Mouse (Mus musculus) lung, embryonic 14.5 days (tissue): ENCODE results near the gene Tmem174. TPM values are rescaled to one million over a fixed set of nuclear protein-coding genes. Genes with fewer than 3 reads are reported as not detected.

Source experiments
- ATAC-seq: fragments of 200-750 bp; cut with Nextera tagmentation; 2 replicates; pipeline ENCODE4 v1.8.0; 2017; ENCODE audit warnings: mild to moderate bottlenecking, moderate TSS enrichment, moderate library complexity; ENCODE audit not compliant: insufficient read depth
- DNase-seq: peaks from one replicate; pipeline ENCODE4 v3.0.0-alpha.2; 2015
- H3K27ac ChIP-seq: fragments of 300-500 bp; sonication (generic); 2 replicates; pipeline ENCODE4 v1.5.1; 2014; ENCODE audit warnings: low read depth, mild to moderate bottlenecking, moderate library complexity
- H3K27me3 ChIP-seq: fragments of 300-500 bp; sonication (generic); 2 replicates; pipeline ENCODE4 v1.6.1; 2014; ENCODE audit warnings: low read length, control low read depth; ENCODE audit not compliant: insufficient read depth
- H3K36me3 ChIP-seq: fragments of 300-500 bp; sonication (generic); 2 replicates; pipeline ENCODE4 v1.6.1; 2014; ENCODE audit warnings: control low read depth; ENCODE audit not compliant: insufficient read depth
- H3K4me1 ChIP-seq: fragments of 300-500 bp; sonication (generic); 2 replicates; pipeline ENCODE4 v1.6.1; 2014; ENCODE audit warnings: antibody characterized with exemption, control low read depth; ENCODE audit not compliant: insufficient read depth
- H3K4me2 ChIP-seq: fragments of 300-500 bp; sonication (generic); 2 replicates; pipeline ENCODE4 v1.6.1; 2014; ENCODE audit warnings: mild to moderate bottlenecking
- H3K4me3 ChIP-seq: fragments of 300-500 bp; sonication (generic); 2 replicates; pipeline ENCODE4 v1.5.1; 2014; ENCODE audit warnings: low read depth, low read length
- H3K9ac ChIP-seq: fragments of 300-500 bp; sonication (generic); 2 replicates; pipeline ENCODE4 v1.6.1; 2014
- H3K9me3 ChIP-seq: fragments of 300-500 bp; sonication (generic); 2 replicates; pipeline ENCODE4 v1.6.1; 2016; ENCODE audit warnings: low read depth, low read length, control low read depth
- CTCF ChIP-seq: IDR thresholded peaks from 2 replicates; pipeline ENCODE4 v1.5.1; 2016; ENCODE audit warnings: antibody characterized with exemption, low read depth
- WGBS: fragments of 180-500 bp; shearing (Covaris S2); extraction: QIAGEN DNeasy Blood & Tissue Kit; methylation state at CpG from one replicate; pipeline ENCODE4 v1.1.7; 2014; 5-methylcytosine and 5-hydroxymethylcytosine counted together
- polyA plus RNA-seq: library from polyadenylated mRNA; unstranded; fragments of >200 nt; fragmentation: Nextera tagmentation; extraction: Ambion mirVana; gene quantifications from 2 replicates; pipeline ENCODE4 v1.2.1, GENCODE M21; 2014

The Tmem174 gene
- polyA plus RNA-seq, 1 experiment from 2014 or later = 0.08 TPM

DNA sequence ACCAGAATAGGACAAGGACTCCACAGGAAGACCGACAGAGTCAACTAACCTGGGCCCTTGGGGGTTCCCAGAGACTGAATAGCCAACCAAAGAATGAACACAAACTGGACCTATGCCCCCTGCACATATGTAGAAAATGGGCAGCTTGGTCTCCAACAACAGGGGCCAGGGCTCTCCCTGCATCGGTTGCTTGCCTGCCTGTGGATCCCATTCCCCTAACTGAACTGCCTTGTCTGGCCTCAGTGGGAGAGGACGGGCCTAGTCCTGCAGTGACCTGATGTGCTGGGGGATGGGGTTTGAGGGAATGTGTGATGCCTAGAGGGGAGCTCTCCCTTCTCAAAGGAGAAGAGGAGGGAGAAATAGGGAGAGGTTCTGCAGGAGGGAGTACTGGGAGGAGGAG is 32.1 kb upstream of the Tmem174 start:
- Histone ChIP-seq H3K4me2 (no peak overlapping the region), H3K9ac (no peak overlapping the region), H3K36me3 (no peaks in the 10 kb centered on the region), H3K27me3 (no peaks in the 10 kb centered on the region), H3K27ac (no peak overlapping the region), H3K4me3 (no peak overlapping the region), H3K4me1 (no peaks in the 10 kb centered on the region), H3K9me3 (no peaks in the 10 kb centered on the region)
- 74% methylated on average over 3 of the region's 3 CpGs for WGBS
- no peak for TF ChIP-seq CTCF
- ATAC-seq (no peak), DNase-seq (no peak)

DNA sequence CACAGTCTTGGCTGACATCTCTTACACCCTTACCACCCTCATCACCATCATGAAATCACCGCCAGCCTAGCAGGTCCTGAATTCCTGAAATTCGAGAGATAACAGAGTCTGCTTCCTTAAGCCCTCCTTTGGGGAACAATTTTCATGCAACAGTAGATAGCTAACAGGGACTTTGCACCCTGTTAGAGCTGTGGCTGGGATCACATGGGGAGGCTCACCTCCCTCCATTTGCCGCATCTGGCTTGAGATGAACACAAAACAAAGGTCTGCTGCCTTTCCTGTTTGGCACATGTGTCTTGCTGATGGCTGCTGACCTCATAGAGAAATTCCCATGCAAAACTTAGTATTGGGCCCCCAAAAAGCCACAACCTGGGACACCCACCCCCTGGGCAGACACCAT is 30.1 kb upstream of the Tmem174 start:
- H3K9ac ChIP-seq = no peak overlapping the region
- no peaks in the 10 kb centered on the region for H3K4me1 ChIP-seq
- H3K4me3 ChIP-seq = no peak overlapping the region
- no peak for TF ChIP-seq CTCF
- ATAC-seq (no peak), DNase-seq (no peak)
- H3K9me3 ChIP-seq = no peaks in the 10 kb centered on the region
- H3K4me2 ChIP-seq = no peak overlapping the region
- WGBS = 66% methylated on average over 3 of the region's 3 CpGs
- no peaks in the 10 kb centered on the region for H3K36me3 ChIP-seq
- H3K27ac ChIP-seq = no peak overlapping the region
- no peaks in the 10 kb centered on the region for H3K27me3 ChIP-seq

DNA sequence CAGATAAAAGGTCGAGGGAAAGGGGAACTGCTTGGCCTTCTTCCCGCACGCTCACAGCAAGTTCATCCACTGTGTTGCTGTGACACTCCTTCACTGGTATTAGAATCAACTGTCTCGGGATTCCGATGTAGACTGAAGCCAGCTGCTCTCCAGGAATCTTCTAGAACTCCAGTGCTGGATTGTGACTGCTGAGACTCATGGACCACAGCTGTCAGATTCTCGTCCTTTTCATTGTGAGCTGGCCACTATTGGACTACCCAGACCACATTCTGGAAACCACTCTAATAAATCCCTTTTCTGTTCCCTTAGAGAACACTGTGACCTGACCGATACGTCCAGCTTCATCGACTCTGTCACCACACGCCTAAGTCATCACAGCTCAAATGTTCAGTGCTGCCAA is 28.0 kb upstream of the Tmem174 start:
- H3K27ac ChIP-seq = no peak overlapping the region
- peak; percentile 68 for DNase-seq
- ATAC-seq = peak; percentile 52; the same call in 1 of the 2 replicates
- TF ChIP-seq CTCF = no peak
- H3K9ac ChIP-seq = no peak overlapping the region
- H3K4me3 ChIP-seq = no peak overlapping the region
- H3K27me3 ChIP-seq = no peaks in the 10 kb centered on the region
- no peaks in the 10 kb centered on the region for H3K36me3 ChIP-seq
- no peak overlapping the region for H3K4me2 ChIP-seq
- H3K9me3 ChIP-seq = no peaks in the 10 kb centered on the region
- no peaks in the 10 kb centered on the region for H3K4me1 ChIP-seq
- 51% methylated on average over 10 of the region's 10 CpGs for WGBS

DNA sequence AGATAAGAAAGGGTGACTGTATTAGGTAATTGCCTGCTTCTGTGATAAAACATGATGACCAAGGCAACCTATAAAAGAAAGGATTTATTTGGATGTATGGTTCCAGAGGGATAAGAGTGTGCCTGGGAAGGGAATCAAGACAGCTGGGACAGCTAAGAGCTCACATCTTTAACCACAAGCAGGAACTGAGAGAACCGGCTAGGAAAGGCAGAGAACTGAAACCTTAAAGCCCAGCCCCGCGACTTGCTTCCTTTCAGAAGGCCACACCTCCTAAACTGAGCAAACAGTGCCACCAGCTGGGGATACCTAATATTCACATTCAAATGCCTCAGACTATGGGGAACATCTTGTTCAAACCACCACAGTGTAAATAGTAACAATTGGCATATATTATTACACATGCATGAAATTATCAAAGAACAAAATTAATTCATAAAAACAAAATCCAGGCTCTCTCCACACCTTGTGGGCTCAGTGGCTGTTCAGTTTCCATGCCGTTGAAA is 25.0 kb upstream of the Tmem174 start:
- no peaks in the 10 kb centered on the region for H3K27me3 ChIP-seq
- no peak overlapping the region for H3K4me3 ChIP-seq
- no peak overlapping the region for H3K4me2 ChIP-seq
- TF ChIP-seq CTCF = 0 out of 2 replicates have a peak, but pooled peaks have one; percentile 10
- no peaks in the 10 kb centered on the region for H3K36me3 ChIP-seq
- no peaks in the 10 kb centered on the region for H3K9me3 ChIP-seq
- H3K27ac ChIP-seq = no peak overlapping the region
- no peaks in the 10 kb centered on the region for H3K4me1 ChIP-seq
- ATAC-seq (no peak), DNase-seq (no peak)
- no peak overlapping the region for H3K9ac ChIP-seq
- WGBS = 89% methylated on average over 4 of the region's 4 CpGs

DNA sequence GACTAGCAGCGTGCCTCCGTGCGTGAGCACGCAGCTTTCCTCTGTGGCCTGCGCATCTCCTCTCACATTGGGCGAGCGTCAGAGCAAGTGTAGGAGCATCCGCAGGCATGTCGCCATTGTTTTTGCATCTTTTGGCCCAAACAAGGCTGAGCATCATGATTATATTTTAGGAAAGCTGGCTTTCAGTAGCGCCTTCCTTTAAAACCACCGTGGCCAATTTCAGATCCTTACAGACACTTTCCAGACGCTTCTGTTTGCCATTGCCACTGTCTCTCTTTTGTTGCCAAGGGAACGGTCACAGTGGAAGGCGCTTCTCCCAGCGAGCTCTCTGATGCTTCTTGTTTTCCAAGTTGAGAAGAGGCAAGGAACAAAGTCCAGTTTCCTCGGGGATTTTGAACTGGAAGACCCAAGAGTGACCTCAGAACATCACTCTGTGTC is 18.8 kb upstream of the Tmem174 start:
- H3K4me1 ChIP-seq = peaks cover 25% of the 10 kb centered on the region
- no peak overlapping the region for H3K9ac ChIP-seq
- H3K4me2 ChIP-seq = no peak overlapping the region
- no peaks in the 10 kb centered on the region for H3K36me3 ChIP-seq
- no peak overlapping the region for H3K4me3 ChIP-seq
- H3K27ac ChIP-seq = no peak overlapping the region
- H3K9me3 ChIP-seq = no peaks in the 10 kb centered on the region
- WGBS = 83% methylated on average over 16 of the region's 16 CpGs
- ATAC-seq (no peak), DNase-seq (no peak)
- H3K27me3 ChIP-seq = no peaks in the 10 kb centered on the region
- no peak for TF ChIP-seq CTCF

- WGBS = 84% methylated on average over 4 of the region's 4 CpGs
- Histone ChIP-seq H3K4me2 (no peak overlapping the region), H3K9ac (no peak overlapping the region), H3K9me3 (no peaks in the 10 kb centered on the region), H3K27me3 (no peaks in the 10 kb centered on the region), H3K27ac (no peak overlapping the region), H3K4me1 (peaks cover 25% of the 10 kb centered on the region), H3K4me3 (no peak overlapping the region), H3K36me3 (no peaks in the 10 kb centered on the region)
- TF ChIP-seq CTCF = no peak
- ATAC-seq (no peak), DNase-seq (peak; percentile 35)
These were observed 18.1 kb upstream of the Tmem174 start for GRCm38 (mm10) chr13:98655346-98655745.

- TF ChIP-seq CTCF = no peak
- peak; percentile 89 for ATAC-seq
- H3K9me3 ChIP-seq = no peaks in the 10 kb centered on the region
- no peak overlapping the region for H3K9ac ChIP-seq
- H3K4me2 ChIP-seq = no peak overlapping the region
- WGBS = 57% methylated on average over 10 of the region's 10 CpGs
- H3K36me3 ChIP-seq = no peaks in the 10 kb centered on the region
- H3K4me1 ChIP-seq = peaks cover 25% of the 10 kb centered on the region
- H3K27me3 ChIP-seq = no peaks in the 10 kb centered on the region
- H3K4me3 ChIP-seq = no peak overlapping the region
- DNase-seq = peak; percentile 72
- H3K27ac ChIP-seq = peak overlapping the region; percentile 6; the same call in 1 of the 2 replicates
These were observed 17.1 kb upstream of the Tmem174 start for GRCm38 (mm10) chr13:98654129-98654939.
